Mouse (Mus musculus): ENCODE data around the gene Aurkaip1.

DNA sequence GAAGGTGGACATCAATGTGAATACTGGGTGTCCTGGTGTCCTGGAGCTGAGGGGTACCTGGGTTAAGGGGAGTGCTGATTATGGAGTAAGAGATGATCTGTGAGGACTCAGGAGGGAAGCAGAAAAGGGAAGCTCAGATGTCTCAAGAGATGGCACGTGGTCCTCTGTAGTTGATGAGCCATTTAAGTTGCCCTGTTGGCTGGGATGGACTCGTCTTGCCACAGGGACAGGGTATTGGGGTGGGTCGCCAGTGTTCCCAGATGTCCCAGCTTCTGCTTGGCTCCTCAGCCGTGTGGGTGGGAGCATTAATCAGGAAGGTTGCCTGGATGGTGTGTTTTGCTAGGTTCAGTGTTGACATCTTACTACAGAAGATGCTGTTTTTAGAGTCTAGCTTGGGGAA lies 2.2 kb downstream of the Aurkaip1 start:
- no peak for TF ChIP-seq FLI1 (IDR thresholded peaks at IDR 0.05; ENCODE audit: low read length)
- TF ChIP-seq GATA1 (IDR thresholded peaks at IDR 0.05; ENCODE audit: borderline replicate concordance, low read length) = no peak
